Mouse (Mus musculus) effector memory CD4-positive, alpha-beta T cell, adult 7 months (primary cell): Measurements from ENCODE around the gene Nedd4. TPM values are rescaled to one million over a fixed set of nuclear protein-coding genes. Genes with fewer than 3 reads are reported as not detected.

Source experiments
- polyA plus RNA-seq: library from polyadenylated mRNA; unstranded; fragments of 100-300 nt; shearing (Covaris generic); gene quantifications from one replicate; pipeline ENCODE4 v1.2.1, GENCODE M21; 2017

Nedd4 gene
- polyA plus RNA-seq: 8.4 TPM

DNA sequence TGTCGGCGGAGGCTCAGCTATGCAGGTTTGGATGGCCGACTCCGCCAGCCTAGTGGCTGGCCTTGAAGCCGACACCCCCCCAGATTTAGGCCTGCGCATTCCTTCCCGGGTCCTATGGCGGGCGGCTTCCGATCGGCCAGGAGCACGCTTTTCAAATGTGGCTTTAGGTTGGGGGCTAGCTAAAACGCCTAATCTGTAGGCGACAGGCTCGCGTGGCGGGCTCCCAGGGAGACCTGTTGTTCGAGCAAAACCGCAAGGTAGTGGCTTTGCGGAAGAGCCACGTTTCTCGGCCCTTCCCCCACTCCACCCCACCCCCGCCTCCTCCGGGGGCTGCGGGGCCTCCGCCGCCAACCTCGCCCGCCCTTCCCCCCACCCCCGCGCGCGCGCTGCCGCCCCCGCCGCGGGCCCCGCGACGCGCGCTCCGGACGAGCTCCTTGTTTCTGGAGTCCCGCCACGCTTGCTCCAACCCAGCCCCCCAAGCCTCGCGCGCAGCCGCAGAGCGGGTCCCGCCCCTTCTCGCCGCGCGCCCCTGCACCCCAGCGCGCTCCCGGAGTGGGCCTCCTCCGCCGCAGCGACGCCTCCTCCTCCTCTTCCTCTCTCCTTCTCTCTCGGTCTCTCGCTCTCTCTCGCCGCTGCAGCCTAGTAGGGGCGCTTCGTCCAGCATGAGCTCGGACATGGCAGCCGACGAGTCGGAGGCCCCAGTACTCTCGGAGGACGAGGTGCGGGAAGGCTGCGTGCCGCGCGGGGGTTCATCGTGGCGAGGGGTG, at the start of gene Nedd4:
Gene Nedd4 (plus strand): TSS at position 452 of the 767 bp plus-strand sequence.

Other genes starting within 250 kb of the Nedd4 start
- 15.1 TPM for gene Mns1, start 224.3 kb upstream of the Nedd4 start, polyA plus RNA-seq
- gene Tex9, start 170.1 kb upstream of the Nedd4 start, polyA plus RNA-seq: 7.5 TPM
- 27.5 TPM for gene Rfx7, start 130.1 kb upstream of the Nedd4 start, polyA plus RNA-seq
- 0.23 TPM for gene Prtg, start 144.5 kb downstream of the Nedd4 start, polyA plus RNA-seq